Mouse (Mus musculus): ENCODE results near the gene Mpdu1.
"Not testable (repeated sequence)": the region's sequence is repeated elsewhere in the genome, so short reads cannot be mapped to it uniquely, and the experiment has no call there.

The Mpdu1 gene

GRCm38 (mm10) chr11:69622406-69622805 is 40.0 kb downstream of the Mpdu1 start:
- in situ Hi-C loops (cut with MboI, MseI), result no loop called here

- in situ Hi-C loops (cut with MboI, MseI), result no loop called here
Measured at GRCm38 (mm10) chr11:69621571-69622268, 40.7 kb downstream of the Mpdu1 start, which contains the start of gene Sat2. TSS of gene Sat2 (plus strand) at chr11:69622024.

- in situ Hi-C loops (cut with MboI, MseI), result no loop called here
Measured at GRCm38 (mm10) chr11:69620394-69621081, 41.9 kb downstream of the Mpdu1 start.

GRCm38 (mm10) chr11:69617805-69618204 is 44.6 kb downstream of the Mpdu1 start, which contains the start of gene Shbg:
TSS of gene Shbg (minus strand) at chr11:69617905.
- in situ Hi-C loops (cut with MboI, MseI), result no loop called here

GRCm38 (mm10) chr11:69616781-69617180 is 45.7 kb downstream of the Mpdu1 start:
- in situ Hi-C loops (cut with MboI, MseI), result no loop called here

DNA sequence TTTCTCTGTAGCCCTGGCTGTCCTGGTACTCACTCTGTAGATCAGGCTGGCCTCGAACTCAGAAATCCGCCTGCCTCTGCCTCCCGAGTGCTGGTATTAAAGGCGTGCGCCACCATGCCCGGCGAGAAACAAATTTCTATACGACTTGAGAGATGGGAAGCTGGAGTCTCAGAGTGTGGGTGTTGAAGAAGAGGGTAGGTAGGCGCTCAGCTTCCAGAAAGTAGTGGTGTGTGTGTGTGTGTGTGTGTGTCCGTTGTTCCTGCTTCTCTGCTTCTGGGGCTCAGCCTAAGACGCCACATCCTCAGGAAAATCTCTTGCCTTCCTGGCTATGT is 48.2 kb downstream of the Mpdu1 start:
- in situ Hi-C loops (cut with MboI, MseI), result not testable (repeated sequence)

DNA sequence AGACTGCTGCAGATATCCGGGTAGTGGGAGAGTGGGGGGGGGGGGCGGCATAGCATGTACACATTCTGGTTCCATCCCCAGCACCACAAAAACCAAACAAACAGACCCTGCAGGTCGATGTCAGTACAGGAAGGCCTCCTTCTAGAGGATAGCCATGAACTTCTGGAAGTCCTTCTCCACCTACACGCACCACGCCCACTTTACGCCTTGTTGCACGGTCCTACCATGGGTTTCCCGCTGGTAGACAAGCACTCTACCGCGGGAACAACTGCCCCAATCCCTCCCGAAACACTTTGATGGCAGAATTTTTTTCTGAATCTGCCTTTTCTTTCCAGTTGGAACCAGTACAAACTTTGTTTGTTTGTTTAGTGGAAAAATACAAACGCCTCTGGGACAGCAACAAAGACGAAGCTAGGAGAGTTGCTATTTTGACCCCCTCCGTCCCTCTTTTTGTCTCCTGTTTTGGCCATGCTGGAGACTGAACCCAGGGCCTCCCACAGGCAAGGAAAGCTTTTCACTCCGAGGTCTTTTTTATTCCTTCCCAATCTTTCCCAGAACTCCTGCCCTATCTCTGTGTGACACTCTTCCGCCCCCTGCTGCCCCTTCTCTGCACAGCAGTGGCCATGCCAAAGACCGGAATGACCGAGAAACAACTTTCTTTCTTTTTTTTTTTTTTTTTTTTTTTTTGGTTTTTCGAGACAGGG is 48.7 kb downstream of the Mpdu1 start:
- in situ Hi-C loops (cut with MboI, MseI), result no loop called here

GRCm38 (mm10) chr11:69610899-69611298 is 51.5 kb downstream of the Mpdu1 start:
- in situ Hi-C loops (cut with MboI, MseI), result no loop called here

DNA sequence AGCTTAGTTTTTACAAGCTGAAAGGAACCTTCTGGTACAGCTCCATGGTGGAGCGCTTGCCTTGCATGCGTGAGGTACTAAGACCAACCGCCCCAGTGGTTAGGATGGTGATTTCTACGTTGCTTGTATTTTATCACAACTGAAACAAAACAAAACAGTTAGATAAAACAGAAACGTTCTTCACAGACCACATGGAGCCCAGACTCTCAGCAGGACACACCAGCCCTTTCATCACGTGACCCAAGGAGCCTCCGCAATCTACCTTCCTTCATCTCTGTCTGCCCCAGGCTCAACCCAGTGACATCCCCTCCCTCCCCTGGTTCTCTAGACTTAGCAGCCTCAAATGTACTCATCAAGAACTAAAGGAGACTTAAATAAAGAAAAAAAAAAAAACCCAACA is 53.0 kb downstream of the Mpdu1 start:
- in situ Hi-C loops (cut with MboI, MseI), result no loop called here

DNA sequence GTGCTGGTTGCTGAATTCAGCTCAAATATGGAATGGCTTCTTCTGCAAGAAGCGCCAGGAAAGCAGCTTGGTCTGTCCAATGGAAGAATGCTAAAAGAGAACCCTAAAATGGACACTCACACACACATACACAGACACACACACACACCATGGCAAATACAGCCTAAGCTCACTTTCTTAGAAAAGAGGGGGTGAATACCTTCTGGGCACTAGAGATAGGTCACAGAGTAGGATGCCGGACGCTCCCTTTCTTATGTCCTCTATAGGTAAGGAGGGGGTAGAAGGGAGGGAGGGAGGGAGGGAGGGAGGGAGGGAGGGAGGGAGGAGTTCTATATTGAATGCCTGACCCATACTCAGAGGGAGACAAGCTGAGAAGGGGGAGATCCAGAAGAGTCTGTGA is 53.9 kb downstream of the Mpdu1 start:
- in situ Hi-C loops (cut with MboI, MseI), result no loop called here

DNA sequence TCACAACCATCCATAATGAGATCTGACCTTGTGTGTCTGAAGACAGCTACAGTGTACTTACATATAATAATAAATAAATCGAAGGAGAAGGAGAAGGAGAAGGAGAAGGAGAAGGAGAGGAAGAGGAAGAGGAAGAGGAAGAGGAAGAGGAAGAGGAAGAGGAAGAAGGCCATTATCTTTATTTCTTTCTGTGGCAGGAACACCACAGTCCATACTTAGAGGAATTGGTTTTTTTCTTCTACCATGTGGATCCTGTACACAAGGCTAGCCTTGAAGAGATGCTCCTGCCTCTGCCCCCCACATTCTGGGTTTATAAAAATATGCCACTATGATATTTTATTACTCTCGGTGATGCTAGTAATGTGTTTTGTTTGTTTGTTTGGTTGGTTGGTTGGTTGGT is 55.6 kb downstream of the Mpdu1 start:
- in situ Hi-C loops (cut with MboI, MseI), result no loop called here
